Mouse (Mus musculus): ENCODE measurements around the gene Ccer2. TPM values are rescaled to one million over a fixed set of nuclear protein-coding genes. Genes with fewer than 3 reads are reported as not detected.

Ccer2 gene
- polyA plus RNA-seq, 1 experiment from 2014 or later = 0.78 TPM

Other genes starting within 250 kb of the Ccer2 start
- not detected in 2 replicates for gene Ifnl2, start 245.7 kb upstream of the Ccer2 start, polyA plus RNA-seq (2015; fragmentation: Nextera tagmentation; extraction: Ambion mirVana)
- gene Ifnl3, start 233.3 kb upstream of the Ccer2 start, polyA plus RNA-seq (2015; fragmentation: Nextera tagmentation; extraction: Ambion mirVana) = not detected in 2 replicates
- 1.3 TPM in 1 of 2 replicates, not detected in the other for gene Sycn, start 215.3 kb upstream of the Ccer2 start, polyA plus RNA-seq (2015; fragmentation: Nextera tagmentation; extraction: Ambion mirVana)
- 0.31 and 0.36 TPM in 2 replicates for gene Nccrp1, start 208.9 kb upstream of the Ccer2 start, polyA plus RNA-seq (2015; fragmentation: Nextera tagmentation; extraction: Ambion mirVana)
- 20.3 and 22.8 TPM in 2 replicates for gene Samd4b, start 158.0 kb upstream of the Ccer2 start, polyA plus RNA-seq (2015; fragmentation: Nextera tagmentation; extraction: Ambion mirVana)
- 16.0 and 23.1 TPM in 2 replicates for gene Pak4, start 158.0 kb upstream of the Ccer2 start, polyA plus RNA-seq (2015; fragmentation: Nextera tagmentation; extraction: Ambion mirVana)
- gene Acp7, start 124.8 kb upstream of the Ccer2 start, polyA plus RNA-seq (2015; fragmentation: Nextera tagmentation; extraction: Ambion mirVana) = 0.09 and 0.10 TPM in 2 replicates
- gene Fbxo27, start 63.3 kb upstream of the Ccer2 start, polyA plus RNA-seq (2015; fragmentation: Nextera tagmentation; extraction: Ambion mirVana) = 10.2 and 10.5 TPM in 2 replicates
- 5.4 and 6.3 TPM in 2 replicates for gene Fbxo17, start 39.4 kb upstream of the Ccer2 start, polyA plus RNA-seq (2015; fragmentation: Nextera tagmentation; extraction: Ambion mirVana)
- gene Mrps12, start 14.4 kb upstream of the Ccer2 start, polyA plus RNA-seq (2015; fragmentation: Nextera tagmentation; extraction: Ambion mirVana) = 116 and 124 TPM in 2 replicates
- gene Sars2, start 14.2 kb upstream of the Ccer2 start, polyA plus RNA-seq (2015; fragmentation: Nextera tagmentation; extraction: Ambion mirVana) = 19.7 and 23.3 TPM in 2 replicates
- 106 and 114 TPM in 2 replicates for gene Sirt2, start 10.6 kb downstream of the Ccer2 start, polyA plus RNA-seq (2015; fragmentation: Nextera tagmentation; extraction: Ambion mirVana)
- 75.9 and 77.6 TPM in 2 replicates for gene Nfkbib, start 11.3 kb downstream of the Ccer2 start, polyA plus RNA-seq (2015; fragmentation: Nextera tagmentation; extraction: Ambion mirVana)
- gene Rinl, start 32.8 kb downstream of the Ccer2 start, polyA plus RNA-seq (2015; fragmentation: Nextera tagmentation; extraction: Ambion mirVana) = 2.9 and 7.0 TPM in 2 replicates
- 158 and 164 TPM in 2 replicates for gene Hnrnpl, start 52.4 kb downstream of the Ccer2 start, polyA plus RNA-seq (2015; fragmentation: Nextera tagmentation; extraction: Ambion mirVana)
- gene Ech1, start 69.0 kb downstream of the Ccer2 start, polyA plus RNA-seq (2015; fragmentation: Nextera tagmentation; extraction: Ambion mirVana) = 91.4 and 114 TPM in 2 replicates
- gene Lgals4, start 77.7 kb downstream of the Ccer2 start, polyA plus RNA-seq (2015; fragmentation: Nextera tagmentation; extraction: Ambion mirVana) = 5.4 and 85.2 TPM in 2 replicates
- gene Lgals7, start 107.7 kb downstream of the Ccer2 start, polyA plus RNA-seq (2015; fragmentation: Nextera tagmentation; extraction: Ambion mirVana) = 3.3 and 4.8 TPM in 2 replicates
- gene Capn12, start 125.2 kb downstream of the Ccer2 start, polyA plus RNA-seq (2015; fragmentation: Nextera tagmentation; extraction: Ambion mirVana) = 0.35 and 0.60 TPM in 2 replicates
- gene Actn4, start 206.2 kb downstream of the Ccer2 start, polyA plus RNA-seq (2015; fragmentation: Nextera tagmentation; extraction: Ambion mirVana) = 141 and 177 TPM in 2 replicates
- 306 and 324 TPM in 2 replicates for gene Eif3k, start 225.7 kb downstream of the Ccer2 start, polyA plus RNA-seq (2015; fragmentation: Nextera tagmentation; extraction: Ambion mirVana)
- gene Map4k1, start 225.9 kb downstream of the Ccer2 start, polyA plus RNA-seq (2015; fragmentation: Nextera tagmentation; extraction: Ambion mirVana) = 10.3 and 19.2 TPM in 2 replicates